Mouse (Mus musculus): ENCODE results near the gene Spocd1.

DNA sequence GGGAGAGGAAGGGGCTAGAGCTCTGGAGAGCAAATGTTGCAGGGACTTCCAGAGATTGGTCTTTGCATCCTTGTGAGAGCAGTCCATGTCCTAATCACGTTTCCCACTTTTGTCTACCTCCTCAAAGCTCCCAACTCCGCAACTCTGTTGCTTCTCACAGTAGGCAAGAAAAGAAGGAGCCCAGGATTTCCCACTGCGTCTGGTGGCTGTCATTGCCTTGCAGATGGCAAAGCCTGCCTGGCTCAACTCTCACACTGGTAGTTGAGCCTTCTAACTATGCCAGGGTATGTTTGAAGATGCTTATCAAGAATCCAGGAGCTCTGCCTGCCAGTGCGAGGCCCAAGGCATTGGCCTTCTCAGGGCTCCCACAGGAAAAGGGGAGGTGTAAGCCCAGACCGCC lies 54.0 kb downstream of the Spocd1 start:
- TF ChIP-seq CTCF (IDR thresholded peaks at IDR 0.05; ENCODE audit: borderline replicate concordance, extremely low read depth, insufficient read depth, insufficient read length) (no peak), POLR2A (IDR thresholded peaks at IDR 0.05; ENCODE audit: borderline replicate concordance, extremely low read depth, insufficient read depth, insufficient read length, poor library complexity, severe bottlenecking) (no peak)
